Mouse (Mus musculus) myocyte (in vitro differentiated cells): ENCODE measurements around the gene Csnk1e.

Source experiments
- E2F4 ChIP-seq: IDR thresholded peaks from one replicate; pipeline ENCODE4 v1.6.1; 2011; ENCODE audit warnings: mild to moderate bottlenecking, control low read depth, moderate library complexity; ENCODE audit not compliant: insufficient read depth
- MAX ChIP-seq: IDR thresholded peaks from one replicate; pipeline ENCODE4 v1.6.1; 2011; ENCODE audit warnings: low read depth, mild to moderate bottlenecking, control low read depth
- MYOG ChIP-seq, 3 experiments: IDR thresholded peaks; one replicate each; pipeline ENCODE4 v1.6.1; 2011; ENCODE audit warnings: control low read depth in 2 of 3, low read depth in 2 of 3, mild to moderate bottlenecking in 2 of 3; ENCODE audit not compliant: insufficient read length in 2 of 3, control insufficient read depth in 1 of 3, insufficient read depth in 1 of 3
- POLR2A ChIP-seq: IDR thresholded peaks from one replicate; pipeline ENCODE4 v1.6.1; 2011; ENCODE audit warnings: low read depth, mild to moderate bottlenecking, control low read depth, moderate library complexity; ENCODE audit not compliant: insufficient read length
- POLR2AphosphoS2 ChIP-seq: IDR thresholded peaks from one replicate; pipeline ENCODE4 v1.6.1; 2011; ENCODE audit warnings: low read depth, control low read depth; ENCODE audit not compliant: insufficient read length
- TCF12 ChIP-seq: IDR thresholded peaks from one replicate; pipeline ENCODE4 v1.6.1; 2011; ENCODE audit warnings: mild to moderate bottlenecking, control low read depth; ENCODE audit not compliant: poor library complexity, insufficient read depth, severe bottlenecking
- USF1 ChIP-seq: IDR thresholded peaks from one replicate; pipeline ENCODE4 v1.6.1; 2011; ENCODE audit warnings: low read depth, mild to moderate bottlenecking, control low read depth, moderate library complexity

- no peak for TF ChIP-seq TCF12
- no peak for TF ChIP-seq POLR2A
- TF ChIP-seq MYOG (IDR thresholded peaks at IDR 0.05; ENCODE audit: control insufficient read depth in 1 of 3, insufficient read depth in 1 of 3, insufficient read length in 2 of 3, low read depth in 2 of 3), result no peak
- no peak for TF ChIP-seq MAX
- no peak for TF ChIP-seq USF1
- TF ChIP-seq E2F4, result no peak
- no peak for TF ChIP-seq POLR2AphosphoS2
These were observed 25.4 kb downstream of the Csnk1e start for GRCm38 (mm10) chr15:79429994-79430393.
